Mouse (Mus musculus) megakaryocyte, embryonic 14.5 days (primary cell): ENCODE results near the gene Pkd1l2.

ENCODE experiments used
- FLI1 ChIP-seq: IDR thresholded peaks from 2 replicates; pipeline ENCODE4 v1.6.1; 2012; ENCODE audit warnings: low read length, inconsistent platforms, mixed read lengths
- GATA1 ChIP-seq: IDR thresholded peaks from 3 replicates; pipeline ENCODE4 v1.6.1; 2012; ENCODE audit warnings: mixed read lengths, low read length, inconsistent platforms, borderline replicate concordance

GRCm38 (mm10) chr8:117051316-117051715, 30.9 kb downstream of the Pkd1l2 start:
- no peak for TF ChIP-seq FLI1
- no peak for TF ChIP-seq GATA1
